Mouse (Mus musculus) c-Kit-positive CD71-positive TER-119-negative erythroid progenitor cells, embryonic 14.5 days (primary cell): ENCODE data around the gene Akr1c19.
"Not testable (repeated sequence)": the region's sequence is repeated elsewhere in the genome, so short reads cannot be mapped to it uniquely, and the experiment has no call there.

Source experiments
- DNase-seq: peaks from one replicate; pipeline ENCODE4 v3.0.0-alpha.2; 2013; ENCODE audit warnings: low read depth

Gene Akr1c19

GRCm38 (mm10) chr13:4228441-4228840 lies at the start of gene Akr1c19:
Gene Akr1c19 (plus strand): TSS chr13:4228700.
- DNase-seq = no peak

GRCm38 (mm10) chr13:4181321-4181720 lies 47.2 kb upstream of the Akr1c19 start:
- not testable (repeated sequence) for DNase-seq

- no peak for DNase-seq
These were observed 45.4 kb upstream of the Akr1c19 start for GRCm38 (mm10) chr13:4183116-4183515.

GRCm38 (mm10) chr13:4186641-4187411 lies 41.7 kb upstream of the Akr1c19 start:
- DNase-seq = not testable (repeated sequence)

- DNase-seq = no peak
These were observed 40.3 kb upstream of the Akr1c19 start for GRCm38 (mm10) chr13:4188174-4188573.

GRCm38 (mm10) chr13:4190904-4191303 lies 37.6 kb upstream of the Akr1c19 start, which contains the start of gene Akr1c13:
Gene Akr1c13 (plus strand): TSS chr13:4191150.
- DNase-seq = no peak

GRCm38 (mm10) chr13:4192511-4192910 lies 36.0 kb upstream of the Akr1c19 start:
- DNase-seq = no peak

- DNase-seq = no peak
These were observed 22.2 kb upstream of the Akr1c19 start for GRCm38 (mm10) chr13:4206147-4206903.

GRCm38 (mm10) chr13:4211560-4212299 lies 16.8 kb upstream of the Akr1c19 start:
- no peak for DNase-seq

- no peak for DNase-seq
These were observed 16.2 kb upstream of the Akr1c19 start for GRCm38 (mm10) chr13:4212309-4212708.

- not testable (repeated sequence) for DNase-seq
These were observed 13.0 kb upstream of the Akr1c19 start for GRCm38 (mm10) chr13:4215496-4215895.

GRCm38 (mm10) chr13:4230841-4231623 lies 2.5 kb downstream of the Akr1c19 start:
- DNase-seq = no peak

GRCm38 (mm10) chr13:4233135-4233534 lies 4.6 kb downstream of the Akr1c19 start:
- DNase-seq = no peak

- DNase-seq = no peak
These were observed 5.2 kb downstream of the Akr1c19 start for GRCm38 (mm10) chr13:4233536-4234172.

GRCm38 (mm10) chr13:4244861-4245559 lies 16.5 kb downstream of the Akr1c19 start:
- DNase-seq = no peak

GRCm38 (mm10) chr13:4249347-4249746 lies 20.8 kb downstream of the Akr1c19 start:
- no peak for DNase-seq

- not testable (repeated sequence) for DNase-seq
These were observed 28.4 kb downstream of the Akr1c19 start for GRCm38 (mm10) chr13:4256894-4257293.

GRCm38 (mm10) chr13:4257349-4257748 lies 28.8 kb downstream of the Akr1c19 start:
- no peak for DNase-seq

- DNase-seq = no peak
These were observed 36.1 kb downstream of the Akr1c19 start for GRCm38 (mm10) chr13:4264612-4265011.

GRCm38 (mm10) chr13:4265047-4265446 lies 36.5 kb downstream of the Akr1c19 start:
- no peak for DNase-seq
